21 mouse cellular contexts compared by ENCODE assay signal in the genomic region with DNA sequence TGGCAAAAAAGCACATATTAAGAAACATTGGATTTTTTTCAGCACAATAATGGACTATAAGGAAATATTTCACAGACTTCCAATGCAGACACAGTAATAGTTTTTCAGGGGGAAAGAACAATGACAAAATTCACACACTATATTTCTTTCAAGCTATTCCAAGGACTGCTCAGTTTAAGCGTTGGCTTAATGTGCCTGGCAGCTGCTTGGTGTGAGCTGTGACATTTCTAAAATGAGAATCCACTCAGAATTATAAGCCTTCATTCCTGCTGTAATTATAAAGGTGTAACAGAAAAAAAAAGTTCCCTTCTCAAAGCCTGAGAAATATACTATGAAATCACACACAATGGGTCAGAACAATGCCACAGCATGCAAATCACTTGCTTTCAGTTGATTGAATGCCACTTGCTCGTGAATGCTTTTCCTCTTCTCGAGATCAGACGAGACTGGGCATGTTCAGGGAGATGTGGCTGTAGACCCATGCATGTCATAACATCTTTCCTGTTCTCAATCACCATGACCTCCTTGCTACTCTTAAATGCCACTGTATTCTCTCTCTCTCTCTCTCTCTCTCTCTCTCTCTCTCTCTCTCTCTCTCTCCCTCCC.
DNase-seq lines count a peak whose midpoint lies in the region; ATAC-seq and TF ChIP-seq lines count a peak whose summit lies in the region.
"Had no signal": no experiment of that assay in that cellular context is flagged by ENCODE, and none has a peak within 500 bp of the region (broad histone marks: within the 10 kb centered on the region; RNA-seq: fewer than 3 reads in every experiment).

No protein-coding gene starts in this region.

- 39% methylated on average over 4 of the region's 4 CpGs for WGBS in neural tube, embryonic 11.5 days
- WGBS in heart, embryonic 12.5 days: 68% methylated on average over 4 of the region's 4 CpGs
- WGBS in kidney, embryonic 14.5 days: 84% methylated on average over 4 of the region's 4 CpGs

- no peak for DNase-seq in frontal cortex, postnatal 14 days (ENCODE audit: low spot score in 2 of 2)
- peak; percentile 10 for DNase-seq in neural tube, embryonic 11.5 days (ENCODE audit: low spot score)
- DNase-seq in neural tube, embryonic 10.5 days (ENCODE audit: extremely low spot score, low spot score): no peak
- DNase-seq in brain, embryonic 14.5 days (ENCODE audit: low read depth): peak; percentile 40
- DNase-seq: adrenal gland, adult 2 months; B cell, adult 2 months; cerebellum, postnatal 14 days; gastrocnemius, postnatal 10 days; heart, adult 18-20 months; heart, postnatal 4 days; kidney, adult 18-20 months; kidney, postnatal 10 days; layer of hippocampus, postnatal 36 days; liver, postnatal 0 days; lung, postnatal 10 days; thymus, postnatal 25 days had no signal

- no peaks in the 10 kb centered on the region for H3K27me3 ChIP-seq in neural tube, embryonic 11.5 days (ENCODE audit: control insufficient read depth, insufficient read depth, low read length)
- H3K27me3 ChIP-seq in heart, embryonic 12.5 days (replicated peaks): no peaks in the 10 kb centered on the region
- H3K27me3 ChIP-seq in kidney, embryonic 14.5 days (ENCODE audit: control insufficient read depth, insufficient read depth, low read length): no peaks in the 10 kb centered on the region
- H3K27me3 ChIP-seq: embryonic facial prominence, embryonic 12.5 days had no signal

- peak; percentile 87 for ATAC-seq in frontal cortex, adult (ENCODE audit: low TSS enrichment)
- ATAC-seq in neural tube, embryonic 11.5 days (ENCODE audit: insufficient read depth, low FRiP score, low TSS enrichment): peak; percentile 60
- no peak for ATAC-seq in heart, embryonic 12.5 days (ENCODE audit: insufficient number of reproducible peaks, low FRiP score)
- ATAC-seq in kidney, embryonic 14.5 days (ENCODE audit: low FRiP score, low TSS enrichment): no peak
- ATAC-seq: liver, postnatal 0 days had no signal

- no peaks in the 10 kb centered on the region for H3K4me1 ChIP-seq in neural tube, embryonic 11.5 days (ENCODE audit: control insufficient read depth, insufficient read depth, low read length)
- no peaks in the 10 kb centered on the region for H3K4me1 ChIP-seq in heart, embryonic 12.5 days (replicated peaks)
- H3K4me1 ChIP-seq in kidney, embryonic 14.5 days (ENCODE audit: control insufficient read depth, insufficient read depth, low read length): no peaks in the 10 kb centered on the region
- H3K4me1 ChIP-seq: embryonic facial prominence, embryonic 12.5 days; limb, embryonic 10.5 days had no signal

- no peak overlapping the region for H3K4me2 ChIP-seq in neural tube, embryonic 11.5 days (ENCODE audit: low read depth)
- no peak overlapping the region for H3K4me2 ChIP-seq in heart, embryonic 12.5 days
- no peak overlapping the region for H3K4me2 ChIP-seq in kidney, embryonic 14.5 days (replicated peaks; ENCODE audit: low read depth, low read length)
- H3K4me2 ChIP-seq: embryonic facial prominence, embryonic 12.5 days had no signal

- H3K27ac ChIP-seq in neural tube, embryonic 11.5 days (ENCODE audit: low read depth, low read length): no peak overlapping the region
- H3K27ac ChIP-seq in heart, embryonic 12.5 days (ENCODE audit: poor library complexity, severe bottlenecking): no peak overlapping the region
- no peak overlapping the region for H3K27ac ChIP-seq in kidney, embryonic 14.5 days (ENCODE audit: low read depth, low read length)
- H3K27ac ChIP-seq: embryonic facial prominence, embryonic 12.5 days; limb, embryonic 10.5 days had no signal

- no peak for TF ChIP-seq POLR2A in brain, embryonic 14.5 days (IDR thresholded peaks at IDR 0.05; ENCODE audit: borderline replicate concordance, extremely low read depth, insufficient read depth, insufficient read length, poor library complexity, severe bottlenecking)

- no peak overlapping the region for H3K9ac ChIP-seq in neural tube, embryonic 11.5 days (ENCODE audit: low read length)
- H3K9ac ChIP-seq in heart, embryonic 12.5 days: no peak overlapping the region
- no peak overlapping the region for H3K9ac ChIP-seq in kidney, embryonic 14.5 days (ENCODE audit: low read depth, low read length)
- H3K9ac ChIP-seq: embryonic facial prominence, embryonic 12.5 days; liver, postnatal 0 days had no signal

- no peaks in the 10 kb centered on the region for H3K36me3 ChIP-seq in neural tube, embryonic 11.5 days (ENCODE audit: control insufficient read depth, insufficient read depth, low read length)
- no peaks in the 10 kb centered on the region for H3K36me3 ChIP-seq in heart, embryonic 12.5 days
- H3K36me3 ChIP-seq in kidney, embryonic 14.5 days (ENCODE audit: control insufficient read depth, insufficient read depth, low read length): no peaks in the 10 kb centered on the region
- H3K36me3 ChIP-seq: embryonic facial prominence, embryonic 12.5 days; limb, embryonic 10.5 days had no signal

- no peak overlapping the region for H3K4me3 ChIP-seq in neural tube, embryonic 11.5 days (ENCODE audit: low read depth, low read length)
- H3K4me3 ChIP-seq in heart, embryonic 12.5 days: no peak overlapping the region
- H3K4me3 ChIP-seq in kidney, embryonic 14.5 days (ENCODE audit: low read length): no peak overlapping the region
- H3K4me3 ChIP-seq: embryonic facial prominence, embryonic 12.5 days; limb, embryonic 10.5 days had no signal

- TF ChIP-seq CTCF in brain, embryonic 14.5 days (IDR thresholded peaks at IDR 0.05; ENCODE audit: borderline replicate concordance, extremely low read depth, insufficient read depth, insufficient read length): no peak

- H3K9me3 ChIP-seq in neural tube, embryonic 11.5 days (ENCODE audit: control insufficient read depth, low read length): no peaks in the 10 kb centered on the region
- H3K9me3 ChIP-seq in heart, embryonic 12.5 days (replicated peaks): peaks cover 4% of the 10 kb centered on the region; the same call in 1 of the 2 replicates
- H3K9me3 ChIP-seq in kidney, embryonic 14.5 days (ENCODE audit: control insufficient read depth, low read length): no peaks in the 10 kb centered on the region
- H3K9me3 ChIP-seq: embryonic facial prominence, embryonic 12.5 days; limb, embryonic 10.5 days had no signal

Comparison
In these comparisons a context has a peak if more than half of its experiments do, and no peak if none do; other contexts are left out.
1. DNase-seq: peak in neural tube, embryonic 11.5 days (single experiment) and brain, embryonic 14.5 days (single experiment); none in frontal cortex, postnatal 14 days (0 of 2) and neural tube, embryonic 10.5 days (single experiment).
2. ATAC-seq: peak in frontal cortex, adult (single experiment) and neural tube, embryonic 11.5 days (single experiment); none in heart, embryonic 12.5 days (single experiment) and kidney, embryonic 14.5 days (single experiment).